Mouse (Mus musculus) brain, embryonic 14.5 days (tissue): ENCODE measurements at regions not wholly inside any gene's neighbourhood (a gene's known extent, or its start where the extent isn't known, plus 50 kb on each side); places are given as distances from the start of the nearest gene placed in this dataset.

Source experiments
- DNase-seq: peaks from one replicate; pipeline ENCODE4 v3.0.0-alpha.2; 2011; ENCODE audit warnings: low read depth
- CTCF ChIP-seq: fragments of 200-500 bp; IDR thresholded peaks from 2 replicates; pipeline ENCODE4 v1.5.1; 2012; ENCODE audit warnings: inconsistent platforms, mild to moderate bottlenecking, moderate library complexity, borderline replicate concordance; ENCODE audit not compliant: insufficient read depth, insufficient read length; ENCODE audit errors: extremely low read depth
- POLR2A ChIP-seq: fragments of 200-500 bp; IDR thresholded peaks from 2 replicates; pipeline ENCODE4 v1.6.1; 2012; ENCODE audit warnings: mild to moderate bottlenecking, inconsistent platforms, borderline replicate concordance; ENCODE audit not compliant: poor library complexity, insufficient read depth, insufficient read length, severe bottlenecking; ENCODE audit errors: extremely low read depth

- TF ChIP-seq POLR2A (no peak), CTCF (no peak)
- DNase-seq, result no peak
Measured at GRCm38 (mm10) chr5:133167576-133167975, 624.4 kb upstream of the Auts2 start.

GRCm38 (mm10) chr5:133167001-133167461 lies 623.9 kb upstream of the Auts2 start:
- peak; percentile 31 for DNase-seq
- no peak for TF ChIP-seq CTCF
- TF ChIP-seq POLR2A, result no peak

- peak; percentile 95 for DNase-seq
- TF ChIP-seq POLR2A, result no peak
- TF ChIP-seq CTCF, result no peak
Measured at GRCm38 (mm10) chr5:133156115-133156857, 613.1 kb upstream of the Auts2 start.

- no peak for TF ChIP-seq CTCF
- no peak for TF ChIP-seq POLR2A
- no peak for DNase-seq
Measured at GRCm38 (mm10) chr5:133145996-133146395, 602.9 kb upstream of the Auts2 start.

GRCm38 (mm10) chr5:133143679-133144078 lies 600.5 kb upstream of the Auts2 start:
- DNase-seq, result no peak

GRCm38 (mm10) chr5:133142401-133143115 lies 599.4 kb upstream of the Auts2 start:
- peak; percentile 47 for DNase-seq
- TF ChIP-seq POLR2A, result no peak
- no peak for TF ChIP-seq CTCF

More at GRCm38 (mm10) chr5:133143679-133144078, 600.5 kb upstream of the Auts2 start:
- no peak for TF ChIP-seq CTCF
- no peak for TF ChIP-seq POLR2A

- DNase-seq, result peak; percentile 79
- TF ChIP-seq POLR2A, result no peak
- TF ChIP-seq CTCF, result no peak
Measured at GRCm38 (mm10) chr5:133131042-133131441, 587.9 kb upstream of the Auts2 start.

- DNase-seq, result peak; percentile 67
- no peak for TF ChIP-seq POLR2A
- TF ChIP-seq CTCF, result no peak
Measured at GRCm38 (mm10) chr5:133130316-133130715, 587.2 kb upstream of the Auts2 start.

- TF ChIP-seq CTCF (no peak), POLR2A (no peak)
- DNase-seq, result no peak
Measured at GRCm38 (mm10) chr5:133124223-133124622, 581.1 kb upstream of the Auts2 start.

GRCm38 (mm10) chr5:133113946-133114345 lies 570.8 kb upstream of the Auts2 start:
- TF ChIP-seq CTCF, result no peak
- no peak for TF ChIP-seq POLR2A
- DNase-seq, result no peak

GRCm38 (mm10) chr5:133113183-133113582 lies 570.0 kb upstream of the Auts2 start:
- DNase-seq, result no peak
- TF ChIP-seq CTCF (no peak), POLR2A (no peak)
